Mouse (Mus musculus) thymus, postnatal 14 days (tissue): Measurements from ENCODE around the gene Pdcl3.

ENCODE experiments used
- DNase-seq: peaks from one replicate; pipeline ENCODE4 v3.0.0; 2021

Pdcl3 gene

DNA sequence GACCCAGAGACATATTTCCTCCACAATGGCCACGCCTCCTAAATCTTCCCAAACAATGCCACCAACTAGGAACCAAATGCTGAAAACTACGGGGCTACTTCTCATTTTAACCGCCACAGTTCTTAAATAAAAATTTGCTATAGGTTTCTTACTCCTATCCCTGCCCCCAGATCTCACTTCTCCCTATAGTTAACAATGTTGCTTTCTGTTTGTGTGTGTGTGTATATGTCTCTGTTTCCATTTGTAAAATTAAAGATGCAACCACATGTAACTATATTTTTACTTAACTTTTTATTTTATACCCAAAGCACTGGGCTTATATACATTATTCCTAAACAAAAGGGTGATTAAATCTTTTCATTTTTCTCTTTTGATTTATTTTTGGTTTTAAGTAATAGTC is at the start of gene Pdcl3:
TSS of gene Pdcl3 (plus strand) at position 301 of the 400 bp plus-strand sequence.
- DNase-seq: no peak

DNA sequence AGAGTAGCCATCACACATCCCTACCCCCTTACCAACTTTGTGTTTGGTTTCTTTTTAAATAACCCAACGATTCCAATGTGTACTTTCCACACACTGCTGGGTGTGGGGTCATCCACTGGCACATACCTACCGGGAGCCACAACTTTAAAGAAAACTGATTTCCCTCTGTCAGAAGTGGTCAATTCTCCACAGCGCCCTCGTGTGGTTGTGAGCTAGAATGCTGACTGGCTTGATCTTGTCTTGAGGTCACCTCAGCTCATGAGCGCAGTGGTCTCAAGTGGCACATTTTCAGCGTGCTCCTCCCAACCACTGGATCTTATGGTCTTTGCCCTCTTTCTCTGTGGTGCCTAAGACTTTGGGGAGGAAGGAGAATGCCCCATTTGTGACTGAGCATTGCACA is 48.6 kb upstream of the Pdcl3 start:
- peak; percentile 53 for DNase-seq

DNA sequence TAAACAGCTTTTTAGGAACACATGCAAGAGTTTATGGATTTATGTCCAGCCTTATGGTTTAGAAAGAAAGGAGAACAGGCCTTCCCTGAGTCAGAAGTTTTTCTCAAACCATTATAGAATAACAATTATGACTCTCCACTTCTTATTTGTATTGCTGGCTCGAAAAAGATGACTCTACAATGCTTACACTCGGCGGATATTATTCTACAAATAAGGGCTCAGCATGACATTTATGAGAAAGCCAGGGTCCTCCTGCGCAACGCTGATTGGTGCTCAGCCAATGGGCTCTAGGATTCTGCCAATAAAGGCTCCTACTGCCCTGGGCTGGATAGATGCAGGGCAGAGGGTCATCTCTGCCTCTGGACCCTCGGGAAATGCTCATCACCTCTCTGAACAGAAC is 46.6 kb upstream of the Pdcl3 start, which contains the start of gene Nms:
TSS of gene Nms (plus strand) at position 301 of the 400 bp plus-strand sequence.
- no peak for DNase-seq

DNA sequence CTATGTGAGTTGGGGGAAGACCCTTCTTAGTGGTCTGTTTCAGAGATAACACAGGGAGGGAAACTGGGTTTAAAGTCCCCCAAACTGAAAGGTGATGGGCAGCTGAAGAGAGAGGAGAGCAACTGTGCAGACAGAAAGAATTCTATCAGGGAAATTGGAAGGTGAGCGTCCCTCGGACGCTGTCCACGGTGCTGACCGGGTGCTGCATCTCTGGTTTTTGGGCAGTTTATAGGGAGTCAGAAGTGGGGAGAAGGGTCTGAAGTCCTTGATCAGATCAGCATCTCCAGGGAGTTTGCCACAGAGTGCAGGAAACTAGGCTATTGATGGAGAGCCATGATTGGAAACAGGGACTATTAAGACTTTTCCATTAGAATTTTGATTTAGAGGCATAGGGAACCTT is 45.8 kb upstream of the Pdcl3 start:
- peak; percentile 13 for DNase-seq

DNA sequence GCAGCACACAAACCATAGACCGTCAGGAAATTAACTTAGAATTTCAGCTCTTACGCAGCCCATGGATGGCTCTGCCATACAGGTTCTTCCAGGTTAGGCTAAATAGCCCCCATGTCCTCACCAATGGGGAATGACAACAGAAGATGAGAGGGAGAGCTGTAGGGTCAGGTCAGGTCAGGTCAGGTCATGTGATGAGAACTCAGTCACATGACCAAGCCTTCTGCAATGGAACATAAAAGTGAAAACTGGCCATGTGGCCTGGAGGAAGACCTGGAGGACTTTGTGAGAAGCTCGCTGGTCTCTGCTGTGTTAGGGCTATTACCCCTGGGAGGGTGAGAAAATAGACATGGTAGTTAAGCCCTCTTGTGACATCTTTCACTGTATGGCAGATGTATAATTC is 29.0 kb upstream of the Pdcl3 start:
- no peak for DNase-seq

DNA sequence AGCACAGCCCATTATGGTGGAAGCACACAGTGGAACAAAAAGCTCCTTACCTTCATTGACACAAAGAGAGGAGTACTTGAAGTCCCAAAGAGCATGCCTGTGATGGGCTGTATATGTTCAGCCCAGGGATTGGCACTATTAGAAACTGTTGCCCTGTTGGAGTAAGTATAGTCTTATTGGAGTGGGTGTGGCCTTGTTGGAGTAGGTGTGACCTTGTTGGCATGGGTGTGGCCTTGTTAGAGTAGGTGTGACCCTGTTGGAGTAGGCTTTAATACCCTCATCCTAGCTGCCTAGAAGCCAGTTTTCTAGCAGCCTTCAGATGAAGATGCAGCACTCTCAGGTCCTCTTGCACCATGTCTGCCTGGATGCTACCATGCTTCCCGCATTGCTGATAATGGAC is 16.3 kb upstream of the Pdcl3 start:
- no peak for DNase-seq

DNA sequence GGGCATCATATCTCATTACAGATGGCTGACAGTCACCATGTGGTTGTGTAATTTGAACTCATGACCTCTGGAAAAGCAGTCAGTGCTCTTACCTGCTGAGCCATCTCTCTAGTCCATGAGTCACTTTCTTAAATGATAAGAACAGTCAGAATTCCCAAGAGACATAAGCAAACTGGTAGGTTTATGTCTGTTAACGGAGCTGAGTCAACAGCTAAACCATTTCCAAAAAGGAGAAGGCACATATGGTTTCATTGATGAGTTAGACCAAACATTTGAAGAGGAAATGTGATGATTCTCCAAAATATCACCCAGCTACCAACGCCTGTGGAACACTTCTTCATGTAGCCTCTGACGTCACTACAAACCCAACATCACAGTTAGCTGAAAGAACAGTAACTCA is 13.7 kb upstream of the Pdcl3 start:
- DNase-seq: no peak

DNA sequence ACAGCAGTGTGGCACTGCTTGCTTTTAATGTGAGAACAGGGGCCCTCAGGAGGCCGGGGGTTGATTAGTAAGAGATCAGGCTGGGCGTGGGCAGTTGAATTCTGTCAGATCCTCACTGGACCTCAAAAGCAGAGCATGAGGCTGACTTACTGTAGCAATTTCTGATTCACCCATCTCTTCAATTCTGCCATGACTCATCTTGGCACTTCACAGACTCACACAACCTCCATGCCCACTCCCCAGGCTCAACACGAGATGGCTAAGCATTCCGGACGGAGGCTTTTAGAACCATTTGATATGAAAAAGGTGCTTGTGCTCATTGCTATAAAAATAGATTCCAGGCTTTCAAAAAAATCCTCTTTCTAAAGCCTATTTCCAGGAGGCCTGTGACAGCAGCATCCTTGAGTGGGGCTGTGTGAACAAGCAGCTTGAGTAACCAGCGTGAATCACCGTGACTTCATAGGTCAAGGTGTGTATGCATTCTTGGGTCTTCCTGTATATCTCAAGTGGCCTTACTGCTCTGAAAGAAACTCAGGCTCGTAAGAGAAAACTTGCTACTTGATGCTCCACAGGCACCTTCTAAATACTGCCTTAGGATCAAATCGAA is 12.3 kb upstream of the Pdcl3 start:
- DNase-seq: no peak

DNA sequence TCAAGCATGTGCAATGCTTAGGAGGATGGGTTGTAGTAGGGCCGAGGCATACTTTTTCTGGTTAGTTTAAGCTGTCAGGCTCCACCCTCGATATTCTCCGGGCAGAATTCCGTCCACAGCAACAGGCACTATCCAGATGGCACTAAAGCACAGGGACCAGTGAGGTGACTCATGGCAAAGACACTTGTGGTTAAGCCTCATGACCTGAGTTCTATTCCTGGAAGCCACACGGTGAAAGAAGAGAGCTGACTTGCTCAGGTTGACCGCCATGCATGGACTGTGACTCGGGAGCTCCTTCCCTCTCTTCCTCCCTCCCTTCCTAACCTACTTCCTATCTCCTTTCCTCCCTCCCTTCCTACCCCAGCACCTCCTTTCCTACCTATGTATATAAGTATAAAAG is 5.5 kb upstream of the Pdcl3 start:
- no peak for DNase-seq

DNA sequence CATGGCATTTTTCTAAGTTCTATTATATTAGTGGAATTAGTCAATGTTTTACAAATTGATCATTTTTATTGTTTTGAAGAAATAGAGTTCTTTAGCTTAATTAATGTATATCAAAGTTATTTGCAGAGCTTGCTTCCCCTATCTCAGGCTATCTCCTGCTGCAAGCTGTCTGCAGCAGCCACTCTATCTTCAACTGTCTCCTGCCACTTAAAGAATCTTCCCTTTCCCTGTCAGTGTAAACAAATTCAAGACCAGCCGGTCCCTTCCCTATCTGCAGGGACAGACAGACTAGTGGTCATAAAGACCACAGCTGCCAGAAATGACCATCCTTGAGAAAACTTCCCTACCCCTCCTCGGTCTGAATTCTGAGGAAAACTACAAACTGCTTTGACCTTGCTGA is 1.5 kb upstream of the Pdcl3 start:
- DNase-seq: no peak

DNA sequence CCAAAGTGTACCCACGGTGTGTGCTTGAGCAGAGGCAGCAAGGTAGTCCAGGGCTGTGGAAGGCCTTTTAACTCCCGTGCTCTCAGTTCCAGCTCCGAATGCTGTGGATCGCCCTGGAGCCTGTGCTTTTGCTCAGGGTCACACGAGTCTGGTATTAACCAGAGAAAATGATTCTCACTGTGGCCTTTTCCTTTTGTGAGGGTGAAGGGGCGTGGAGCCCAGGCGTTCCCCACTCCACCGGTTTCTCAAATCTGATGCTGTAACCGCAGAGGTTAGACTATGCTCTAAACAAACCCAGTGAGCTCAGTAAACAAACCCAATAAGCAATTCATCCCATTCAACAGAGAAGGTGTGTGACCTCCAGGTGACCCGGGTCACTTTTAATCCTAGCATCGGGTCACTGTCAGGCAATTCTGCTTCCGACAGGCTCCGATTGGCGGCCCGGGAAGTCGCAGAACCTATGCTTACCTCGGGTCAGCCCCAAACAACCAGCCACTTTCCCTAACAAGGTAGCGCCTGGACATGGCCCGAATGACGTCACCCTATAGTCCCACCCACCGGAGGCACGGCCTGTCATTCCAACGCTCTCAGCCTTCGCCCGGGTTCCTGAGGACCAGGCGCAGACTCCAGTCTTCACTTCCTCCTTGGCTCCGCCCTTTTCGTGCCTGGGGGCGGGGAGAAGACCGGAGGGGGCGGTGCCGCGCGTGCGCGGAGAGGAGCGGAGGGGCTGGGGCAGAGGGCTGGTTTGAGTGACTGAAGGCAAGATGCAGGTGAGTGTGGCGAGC is 1.9 kb downstream of the Pdcl3 start:
- peak; percentile 98 for DNase-seq

DNA sequence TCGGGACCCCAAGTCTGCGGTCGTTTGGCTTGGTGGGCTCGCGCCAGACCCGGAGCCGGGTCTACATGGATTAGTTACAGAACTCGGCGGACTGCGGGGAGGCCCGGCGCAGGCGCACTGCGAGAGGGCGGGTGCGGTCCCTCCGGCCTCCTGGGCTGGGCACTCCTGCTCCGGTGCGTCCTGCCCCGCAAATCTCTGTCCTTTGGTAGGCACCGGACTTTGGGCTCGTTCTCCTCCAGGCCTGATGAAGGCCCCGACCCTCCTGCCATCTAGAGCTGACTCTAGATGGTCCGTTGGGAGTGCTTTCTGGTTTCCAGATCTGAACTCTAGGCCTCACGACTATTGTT is 2.4 kb downstream of the Pdcl3 start:
- DNase-seq: no peak

DNA sequence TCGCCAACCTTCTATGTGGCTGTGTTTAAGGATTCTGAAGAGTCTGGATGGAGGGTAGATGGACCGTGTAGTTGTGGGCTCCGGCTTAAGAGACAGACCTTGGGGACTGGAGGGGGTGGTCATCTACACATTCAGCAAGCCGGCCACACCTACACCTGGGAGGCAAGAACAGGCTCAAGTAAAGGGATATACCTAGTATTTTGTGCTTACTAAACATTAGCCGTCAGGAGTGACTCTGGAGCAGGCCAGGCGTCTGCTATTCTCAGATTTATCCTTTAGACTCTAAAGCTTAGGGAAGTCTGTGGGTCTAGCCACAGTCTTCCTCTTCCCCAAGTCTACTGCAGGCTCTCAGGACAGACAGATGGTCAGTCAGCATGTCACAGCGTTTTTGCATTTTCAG is 2.9 kb downstream of the Pdcl3 start:
- no peak for DNase-seq

DNA sequence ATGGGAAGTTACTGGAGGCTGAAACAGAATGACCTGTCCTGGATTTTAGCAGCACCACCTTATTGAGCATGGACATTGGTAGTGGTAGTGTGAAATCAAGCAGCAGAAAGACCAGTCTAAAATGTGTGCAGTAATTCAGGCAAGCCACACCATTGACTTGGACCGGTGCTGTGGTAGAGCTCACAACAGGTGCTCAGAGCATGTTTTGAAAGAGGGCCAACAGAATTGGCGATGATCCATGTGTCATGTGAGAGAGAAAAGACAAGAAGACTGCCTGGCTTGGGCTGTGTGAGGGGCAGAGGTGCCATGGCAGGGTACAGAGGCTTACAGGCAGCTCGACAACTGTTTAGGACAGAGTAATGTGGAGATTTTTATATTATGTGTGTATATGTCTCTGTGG is 7.0 kb downstream of the Pdcl3 start:
- DNase-seq: no peak

DNA sequence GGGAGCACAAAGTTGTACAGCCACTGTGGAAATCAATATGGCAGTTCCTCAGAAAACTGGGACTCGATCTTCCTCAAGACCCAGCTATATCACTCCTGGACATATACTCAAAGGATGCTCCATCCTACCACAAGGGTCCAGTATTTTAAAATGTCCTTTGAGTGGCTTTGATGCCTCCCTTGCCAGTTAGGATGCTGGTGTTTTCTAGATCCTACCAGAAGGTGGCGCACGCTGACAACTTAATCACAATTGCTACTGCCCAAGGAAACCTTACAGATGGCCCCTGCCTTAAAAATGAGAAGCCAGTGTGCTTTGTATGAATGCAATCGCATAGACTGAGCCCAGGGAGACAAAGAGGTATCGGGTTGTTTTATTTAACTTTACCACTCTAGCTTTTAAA is 15.7 kb downstream of the Pdcl3 start:
- peak; percentile 80 for DNase-seq

DNA sequence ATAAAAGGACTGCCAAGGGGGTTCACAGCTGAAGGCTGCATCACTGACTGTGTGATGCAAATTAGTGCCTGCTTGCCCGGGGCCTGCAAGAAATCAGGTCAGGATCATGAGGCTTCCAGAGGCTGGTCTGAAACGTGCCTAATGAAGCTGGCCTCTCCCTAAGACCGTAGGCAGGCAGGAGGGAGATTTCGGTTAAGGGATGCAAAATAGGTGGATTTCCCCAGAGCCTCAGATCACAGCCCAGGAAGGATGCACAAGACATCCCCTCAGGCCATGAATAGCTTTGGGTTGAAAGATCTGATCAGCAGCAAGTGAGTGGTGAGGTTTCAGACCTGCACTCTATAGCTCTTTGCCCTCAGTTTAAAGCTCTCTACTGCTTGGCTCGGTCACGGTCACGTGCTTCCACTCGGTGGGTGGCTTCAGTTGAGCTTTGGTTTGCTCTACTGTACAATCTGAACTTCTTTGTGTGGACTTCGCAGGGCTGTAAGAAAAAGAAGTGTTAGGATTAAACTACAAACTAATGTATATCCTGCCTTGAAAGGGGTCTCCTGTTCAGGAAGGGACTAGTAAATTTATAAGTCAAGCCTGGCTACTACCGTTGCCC is 20.4 kb downstream of the Pdcl3 start:
- no peak for DNase-seq

DNA sequence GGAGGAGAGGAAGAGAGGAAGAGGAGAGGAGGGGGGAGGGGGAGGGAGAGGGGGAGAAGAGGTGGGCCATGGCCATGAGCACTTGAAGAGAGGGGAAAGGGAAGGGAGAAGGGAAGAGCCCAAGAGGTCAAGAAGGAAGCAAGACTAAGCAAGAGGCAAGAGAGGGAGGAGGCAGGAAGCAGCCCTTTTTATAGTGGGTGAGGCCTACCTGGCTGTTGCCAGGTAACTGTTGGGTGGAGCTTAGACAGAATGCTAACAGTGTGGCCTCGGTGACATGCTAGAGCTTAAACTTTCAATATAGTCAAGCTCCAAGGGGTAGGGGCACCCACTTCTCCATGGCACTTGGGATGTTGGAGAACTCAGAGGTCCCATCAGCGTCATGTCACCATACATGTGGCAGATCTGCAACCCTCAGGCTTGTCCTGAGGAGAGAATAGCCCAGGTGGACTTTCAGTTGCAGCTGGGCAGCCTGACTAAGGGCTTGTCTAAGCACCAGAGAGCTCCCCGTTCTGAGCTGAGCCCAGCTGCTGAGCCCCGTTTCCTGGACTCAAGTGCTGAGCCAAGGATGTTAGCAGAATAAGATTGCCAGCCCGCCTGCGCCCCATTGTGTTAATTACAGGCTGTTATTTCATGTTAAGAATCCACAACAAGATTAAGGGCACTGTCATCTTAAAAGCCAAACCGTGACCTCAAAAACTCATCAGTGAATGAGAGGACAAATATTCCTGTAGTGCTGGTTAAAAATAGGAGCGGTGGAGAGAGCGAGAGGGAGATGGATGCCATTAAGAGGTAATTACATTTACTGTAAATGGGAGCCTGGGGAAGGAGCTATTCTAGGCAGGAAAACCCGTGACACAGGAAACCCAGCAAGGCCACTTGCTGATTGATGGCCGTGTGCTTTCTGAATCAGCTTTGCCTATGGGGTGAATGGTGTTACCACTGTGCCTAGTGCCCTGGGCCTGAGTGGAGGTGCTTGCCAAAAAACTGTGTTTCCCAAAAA is 21.7 kb downstream of the Pdcl3 start:
- DNase-seq: no peak

DNA sequence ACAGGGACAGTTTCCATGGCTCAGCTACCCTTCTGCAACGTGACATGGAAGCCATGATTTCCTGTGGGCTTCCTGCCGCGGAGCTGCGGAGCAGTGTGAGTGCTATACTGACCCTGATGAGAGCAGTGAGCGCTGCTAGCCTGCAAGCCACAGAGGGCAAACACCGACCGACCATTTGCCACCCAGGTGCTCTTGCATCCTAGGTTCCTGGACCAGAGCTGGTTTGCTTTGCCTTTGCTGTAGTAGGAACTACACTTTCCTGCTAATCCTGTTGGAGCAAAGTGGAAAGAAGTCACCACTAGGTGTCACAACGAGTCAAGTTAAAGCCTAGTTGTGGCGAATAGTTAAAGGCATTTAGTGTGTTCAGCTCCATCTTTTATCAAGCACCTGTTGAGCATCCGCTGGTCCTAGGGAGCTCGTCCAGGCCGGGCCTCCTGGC is 25.2 kb downstream of the Pdcl3 start:
- peak; percentile 82 for DNase-seq

DNA sequence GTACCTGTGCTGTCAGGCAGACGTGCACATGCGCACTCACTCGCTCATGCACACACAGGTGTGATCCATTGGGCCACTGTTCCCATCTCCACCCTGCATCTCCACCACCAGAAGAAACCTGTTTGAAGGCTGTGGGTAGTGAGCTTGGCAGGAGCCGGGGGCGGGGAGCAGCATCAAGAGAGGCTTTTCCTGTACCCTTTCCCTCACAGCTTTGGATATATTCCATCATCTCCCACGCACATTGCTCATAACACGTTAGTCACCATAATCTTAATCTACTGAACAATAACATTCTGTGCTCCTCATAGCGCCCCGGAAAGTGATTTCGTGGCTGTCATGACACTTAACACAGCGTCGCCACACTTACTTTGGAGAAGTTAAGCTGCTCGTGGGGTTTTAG is 27.2 kb downstream of the Pdcl3 start:
- no peak for DNase-seq

DNA sequence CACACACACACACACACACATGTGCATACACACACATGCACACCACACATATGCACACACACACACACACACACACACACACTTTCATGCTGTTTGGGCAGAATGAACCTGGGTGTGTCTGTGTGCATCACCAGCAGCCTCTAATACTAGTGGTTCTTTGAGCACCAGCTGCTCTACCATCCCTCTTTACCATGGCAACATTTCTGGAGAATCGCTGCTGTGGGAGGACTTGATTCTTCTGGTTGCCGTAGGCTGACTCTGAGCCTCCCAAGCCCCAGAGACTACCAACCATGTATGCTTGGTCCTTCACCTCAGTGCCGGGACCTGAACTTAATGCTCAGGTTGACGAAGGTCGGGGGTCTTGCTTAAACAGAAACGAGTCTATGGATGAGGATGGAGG is 28.4 kb downstream of the Pdcl3 start:
- DNase-seq: no peak

DNA sequence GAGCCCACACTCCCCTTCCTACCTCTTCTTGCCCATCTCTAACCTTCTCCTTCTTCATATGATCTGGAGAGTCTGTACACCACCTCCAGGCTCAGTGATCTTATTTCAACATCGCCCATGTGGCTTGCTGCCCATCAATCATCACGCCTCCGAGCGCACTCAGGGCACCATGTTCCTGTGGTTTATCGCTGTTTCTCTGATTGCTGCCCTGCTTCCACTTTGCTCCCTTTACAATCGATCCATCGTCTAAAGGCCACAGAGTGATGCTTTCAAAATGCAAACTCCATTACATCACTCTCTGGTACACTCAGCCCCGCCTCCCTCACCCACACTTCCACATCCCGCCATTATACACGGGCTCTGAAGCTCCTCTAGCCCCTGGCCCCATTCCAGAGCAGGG is 30.1 kb downstream of the Pdcl3 start:
- DNase-seq: no peak

DNA sequence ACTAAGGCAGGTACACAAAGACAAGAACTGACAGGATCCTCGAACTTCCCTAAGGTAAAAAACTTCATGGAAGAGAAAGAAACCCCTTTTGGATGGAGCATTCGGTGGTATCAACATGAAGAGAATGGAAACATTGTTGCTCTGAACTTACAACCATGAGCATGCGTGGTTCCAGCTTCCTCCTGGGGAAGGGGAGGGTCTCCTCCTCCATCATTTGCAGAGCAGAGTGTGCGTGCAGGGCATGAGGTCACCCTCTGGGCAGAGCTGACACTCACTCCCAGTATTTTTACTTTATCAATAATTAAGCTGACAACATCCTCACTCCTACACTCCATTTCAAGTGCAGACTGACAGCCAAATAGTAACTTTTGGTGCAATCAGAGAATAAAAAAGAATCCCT is 32.5 kb downstream of the Pdcl3 start:
- no peak for DNase-seq

DNA sequence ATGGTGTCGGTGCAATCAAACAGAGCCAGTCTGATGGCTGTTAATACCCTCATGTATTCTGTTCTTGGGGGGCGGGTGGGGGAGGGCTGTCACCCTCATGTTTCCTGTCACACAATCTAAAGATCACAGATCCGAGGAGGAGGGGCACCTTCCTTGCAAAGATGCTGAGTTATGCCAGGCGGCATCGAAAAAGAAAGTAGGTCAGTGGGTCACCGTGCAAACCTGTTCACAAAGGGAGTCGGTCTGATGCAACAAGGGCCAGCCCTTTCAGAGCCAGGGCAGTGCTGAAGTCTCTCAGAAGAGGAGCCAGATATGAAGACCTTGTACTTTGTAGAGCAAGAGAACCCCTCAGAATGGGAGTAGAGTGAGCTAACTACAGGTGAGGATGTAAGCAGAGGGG is 39.7 kb downstream of the Pdcl3 start:
- peak; percentile 89 for DNase-seq
